Mouse (Mus musculus) kidney, postnatal 0 days (tissue): ENCODE data around the gene Ift74. TPM values are rescaled to one million over a fixed set of nuclear protein-coding genes. Genes with fewer than 3 reads are reported as not detected.

Experiments
- ATAC-seq: fragments of 200-750 bp; cut with Nextera tagmentation; replicated peaks from 2 replicates; pipeline ENCODE4 v1.8.0; 2017; ENCODE audit warnings: low read depth, moderate number of reproducible peaks, moderate TSS enrichment, moderate library complexity; ENCODE audit not compliant: low FRiP score
- DNase-seq: peaks from one replicate; pipeline ENCODE4 v3.0.0-alpha.2; 2016; ENCODE audit warnings: low spot score
- H3K27ac ChIP-seq: fragments of 300-500 bp; sonication (generic); 2 replicates; pipeline ENCODE4 v1.5.1; 2014; ENCODE audit warnings: mild to moderate bottlenecking
- H3K27me3 ChIP-seq: fragments of 300-500 bp; sonication (generic); 2 replicates; pipeline ENCODE4 v1.6.1; 2014; ENCODE audit warnings: low read length, mixed read lengths; ENCODE audit not compliant: insufficient read depth
- H3K36me3 ChIP-seq: fragments of 300-500 bp; sonication (generic); 2 replicates; pipeline ENCODE4 v1.6.1; 2014; ENCODE audit warnings: low read length, mixed read lengths; ENCODE audit not compliant: insufficient read depth
- H3K4me1 ChIP-seq: fragments of 300-500 bp; sonication (generic); replicated peaks from 2 replicates; pipeline ENCODE4 v1.6.1; 2014; ENCODE audit warnings: antibody characterized with exemption, low read length, mixed read lengths; ENCODE audit not compliant: insufficient read depth
- H3K4me2 ChIP-seq: fragments of 300-500 bp; sonication (generic); 2 replicates; pipeline ENCODE4 v1.6.1; 2014; ENCODE audit warnings: mild to moderate bottlenecking, low read length, moderate library complexity, mixed read lengths
- H3K4me3 ChIP-seq: fragments of 300-500 bp; sonication (generic); replicated peaks from 2 replicates; pipeline ENCODE4 v1.5.1; 2014; ENCODE audit warnings: low read depth, low read length
- H3K9ac ChIP-seq: fragments of 300-500 bp; sonication (generic); 2 replicates; pipeline ENCODE4 v1.6.1; 2014; ENCODE audit warnings: low read depth, low read length
- H3K9me3 ChIP-seq: fragments of 300-500 bp; sonication (generic); replicated peaks from 2 replicates; pipeline ENCODE4 v1.6.1; 2016; ENCODE audit warnings: low read length, inconsistent platforms, mixed read lengths
- CTCF ChIP-seq: IDR thresholded peaks from 2 replicates; pipeline ENCODE4 v1.5.1; 2016; ENCODE audit warnings: antibody characterized with exemption, low read depth, mild to moderate bottlenecking, moderate library complexity
- WGBS: fragments of 180-500 bp; shearing (Covaris S2); extraction: QIAGEN DNeasy Blood & Tissue Kit; methylation state at CpG from one replicate; pipeline ENCODE4 v1.1.7; 2014; 5-methylcytosine and 5-hydroxymethylcytosine counted together
- polyA plus RNA-seq: library from polyadenylated mRNA; unstranded; fragments of >200 nt; fragmentation: Nextera tagmentation; extraction: Ambion mirVana; gene quantifications from 2 replicates; pipeline ENCODE4 v1.2.1, GENCODE M21; 2015

Ift74 gene
- 48.1 and 50.8 TPM in 2 replicates for polyA plus RNA-seq

- DNase-seq (peak; percentile 99), ATAC-seq (peak; percentile 99)
- Histone ChIP-seq H3K9ac (peak within 1 kb of the TSS; percentile 80), H3K27me3 (no peaks in the 10 kb centered on the region), H3K4me2 (peak within 1 kb of the TSS; percentile 66), H3K27ac (peak within 1 kb of the TSS; percentile 89), H3K9me3 (no peaks in the 10 kb centered on the region), H3K4me1 (no peaks in the 10 kb centered on the region), H3K36me3 (no peaks in the 10 kb centered on the region), H3K4me3 (peak within 1 kb of the TSS; percentile 67)
- 2% methylated on average over 29 of the region's 29 CpGs for WGBS
- no peak for TF ChIP-seq CTCF
These were observed at the start of gene Ift74 for GRCm38 (mm10) chr4:94613972-94614626. TSS of gene Ift74 (plus strand) at chr4:94614491.

- H3K9me3 ChIP-seq, result no peaks in the 10 kb centered on the region
- H3K27ac ChIP-seq, result no peak overlapping the region
- no peak overlapping the region for H3K4me3 ChIP-seq
- WGBS, result 88% methylated on average over 4 of the region's 4 CpGs
- H3K9ac ChIP-seq, result no peak overlapping the region
- no peak for TF ChIP-seq CTCF
- H3K27me3 ChIP-seq, result no peaks in the 10 kb centered on the region
- no peak for DNase-seq
- no peaks in the 10 kb centered on the region for H3K4me1 ChIP-seq
- no peak overlapping the region for H3K4me2 ChIP-seq
- peak; percentile 63; the same call in 1 of the 2 replicates for ATAC-seq
- peaks cover 19% of the 10 kb centered on the region; the same call in 1 of the 2 replicates for H3K36me3 ChIP-seq
These were observed 41.6 kb upstream of the Ift74 start for GRCm38 (mm10) chr4:94572677-94573076.

- no peak for TF ChIP-seq CTCF
- Histone ChIP-seq H3K9ac (no peak overlapping the region), H3K4me3 (no peak overlapping the region), H3K4me2 (no peak overlapping the region), H3K36me3 (no peaks in the 10 kb centered on the region), H3K27ac (no peak overlapping the region), H3K9me3 (no peaks in the 10 kb centered on the region), H3K4me1 (no peaks in the 10 kb centered on the region), H3K27me3 (no peaks in the 10 kb centered on the region)
- 69% methylated on average over 4 of the region's 4 CpGs for WGBS
- DNase-seq (no peak), ATAC-seq (no peak)
These were observed 22.4 kb upstream of the Ift74 start for GRCm38 (mm10) chr4:94591765-94592381.

- no peak overlapping the region for H3K9ac ChIP-seq
- no peaks in the 10 kb centered on the region for H3K4me1 ChIP-seq
- no peak for TF ChIP-seq CTCF
- no peaks in the 10 kb centered on the region for H3K9me3 ChIP-seq
- DNase-seq (no peak), ATAC-seq (no peak)
- no peak overlapping the region for H3K27ac ChIP-seq
- no peak overlapping the region for H3K4me3 ChIP-seq
- H3K36me3 ChIP-seq, result no peaks in the 10 kb centered on the region
- H3K4me2 ChIP-seq, result no peak overlapping the region
- no peaks in the 10 kb centered on the region for H3K27me3 ChIP-seq
These were observed 21.6 kb upstream of the Ift74 start for GRCm38 (mm10) chr4:94592709-94593108.

- H3K36me3 ChIP-seq, result no peaks in the 10 kb centered on the region
- H3K9ac ChIP-seq, result no peak overlapping the region
- DNase-seq (no peak), ATAC-seq (no peak)
- no peaks in the 10 kb centered on the region for H3K27me3 ChIP-seq
- peaks cover 6% of the 10 kb centered on the region; the same call in 1 of the 2 replicates for H3K4me1 ChIP-seq
- no peaks in the 10 kb centered on the region for H3K9me3 ChIP-seq
- 76% methylated on average over 4 of the region's 4 CpGs for WGBS
- TF ChIP-seq CTCF, result peak; percentile 57
- H3K4me2 ChIP-seq, result peak overlapping the region; percentile 68
- H3K4me3 ChIP-seq, result no peak overlapping the region
- no peak overlapping the region for H3K27ac ChIP-seq
These were observed 12.9 kb upstream of the Ift74 start for GRCm38 (mm10) chr4:94601395-94601794.

GRCm38 (mm10) chr4:94602496-94603030 lies 11.7 kb upstream of the Ift74 start:
- WGBS, result 0% methylated on average over 33 of the region's 33 CpGs
- H3K36me3 ChIP-seq, result no peaks in the 10 kb centered on the region
- peak overlapping the region; percentile 97 for H3K4me3 ChIP-seq
- H3K9me3 ChIP-seq, result no peaks in the 10 kb centered on the region
- no peak for TF ChIP-seq CTCF
- ATAC-seq (peak; percentile 75; the same call in 1 of the 2 replicates), DNase-seq (peak; percentile 66)
- H3K4me1 ChIP-seq, result peaks cover 6% of the 10 kb centered on the region; the same call in 1 of the 2 replicates
- peak overlapping the region; percentile 91 for H3K9ac ChIP-seq
- no peaks in the 10 kb centered on the region for H3K27me3 ChIP-seq
- H3K27ac ChIP-seq, result peak overlapping the region; percentile 96
- H3K4me2 ChIP-seq, result peak overlapping the region; percentile 68
